Mouse (Mus musculus) neural tube, embryonic 13.5 days (tissue): ENCODE measurements around the gene Fam129b. TPM values are rescaled to one million over a fixed set of nuclear protein-coding genes. Genes with fewer than 3 reads are reported as not detected.

Experiments
- ATAC-seq: fragments of 200-750 bp; cut with Nextera tagmentation; 2 replicates; pipeline ENCODE4 v1.8.0; 2017; ENCODE audit warnings: low read depth, mild to moderate bottlenecking, moderate TSS enrichment, moderate library complexity
- H3K27ac ChIP-seq: fragments of 300-500 bp; sonication (generic); replicated peaks from 2 replicates; pipeline ENCODE4 v1.5.1; 2015; ENCODE audit warnings: moderate library complexity, mild to moderate bottlenecking, inconsistent platforms
- H3K27me3 ChIP-seq: fragments of 300-500 bp; sonication (generic); 2 replicates; pipeline ENCODE4 v1.6.1; 2015; ENCODE audit warnings: mild to moderate bottlenecking, inconsistent platforms
- H3K36me3 ChIP-seq: fragments of 300-500 bp; sonication (generic); 2 replicates; pipeline ENCODE4 v1.6.1; 2015; ENCODE audit warnings: mild to moderate bottlenecking, inconsistent platforms
- H3K4me1 ChIP-seq: fragments of 300-500 bp; sonication (generic); replicated peaks from 2 replicates; pipeline ENCODE4 v1.6.1; 2015; ENCODE audit warnings: inconsistent platforms
- H3K4me2 ChIP-seq: fragments of 300-500 bp; sonication (generic); 2 replicates; pipeline ENCODE4 v1.6.1; 2015; ENCODE audit warnings: inconsistent platforms, mild to moderate bottlenecking, moderate library complexity
- H3K4me3 ChIP-seq: fragments of 300-500 bp; sonication (generic); 2 replicates; pipeline ENCODE4 v1.5.1; 2015; ENCODE audit warnings: mild to moderate bottlenecking, inconsistent platforms
- H3K9ac ChIP-seq: fragments of 300-500 bp; sonication (generic); 2 replicates; pipeline ENCODE4 v1.6.1; 2015; ENCODE audit warnings: moderate library complexity, mild to moderate bottlenecking, inconsistent platforms
- H3K9me3 ChIP-seq: fragments of 300-500 bp; sonication (generic); 2 replicates; pipeline ENCODE4 v1.6.1; 2016; ENCODE audit warnings: inconsistent platforms
- WGBS: fragments of 180-500 bp; shearing (Covaris S2); methylation state at CpG from one replicate; pipeline ENCODE4 v1.1.7; 2015; 5-methylcytosine and 5-hydroxymethylcytosine counted together
- polyA plus RNA-seq: library from polyadenylated mRNA; unstranded; fragments of >200 nt; fragmentation: Nextera tagmentation; extraction: Ambion mirVana; gene quantifications from 2 replicates; pipeline ENCODE4 v1.2.1, GENCODE M21; 2015

Gene Fam129b
- polyA plus RNA-seq, 1 experiment from 2014 or later: 37.3 TPM

- no peaks in the 10 kb centered on the region for H3K4me1 ChIP-seq
- 88% methylated on average over 5 of the region's 5 CpGs for WGBS
- no peak overlapping the region for H3K9ac ChIP-seq
- no peak overlapping the region for H3K4me3 ChIP-seq
- H3K27me3 ChIP-seq: no peaks in the 10 kb centered on the region
- H3K4me2 ChIP-seq: no peak overlapping the region
- no peaks in the 10 kb centered on the region for H3K9me3 ChIP-seq
- peaks cover 91% of the 10 kb centered on the region for H3K36me3 ChIP-seq
- ATAC-seq: no peak
- H3K27ac ChIP-seq: no peak overlapping the region
Measured at GRCm38 (mm10) chr2:32938741-32939140, 62.8 kb downstream of the Fam129b start.

DNA sequence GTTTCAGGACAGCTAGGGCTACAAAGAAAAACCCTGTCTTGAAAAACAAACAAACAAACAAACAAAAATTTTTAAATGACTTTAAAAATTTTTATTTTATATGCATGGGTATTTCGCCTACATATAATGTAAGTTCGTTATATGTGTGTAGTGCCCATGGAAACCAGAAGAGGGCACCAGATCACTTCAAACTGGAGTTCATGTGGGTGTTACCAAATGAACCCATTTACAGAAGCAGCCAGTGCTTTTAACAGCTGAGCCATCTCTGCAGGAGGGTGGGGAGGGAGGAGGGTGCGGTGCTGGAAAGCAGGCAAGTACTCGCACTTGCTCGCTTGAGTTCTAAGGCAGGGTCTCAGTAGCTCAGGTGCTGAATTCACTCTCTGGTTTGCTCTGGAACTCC, 63.5 kb downstream of the Fam129b start:
- WGBS: 61% methylated on average over 5 of the region's 5 CpGs

DNA sequence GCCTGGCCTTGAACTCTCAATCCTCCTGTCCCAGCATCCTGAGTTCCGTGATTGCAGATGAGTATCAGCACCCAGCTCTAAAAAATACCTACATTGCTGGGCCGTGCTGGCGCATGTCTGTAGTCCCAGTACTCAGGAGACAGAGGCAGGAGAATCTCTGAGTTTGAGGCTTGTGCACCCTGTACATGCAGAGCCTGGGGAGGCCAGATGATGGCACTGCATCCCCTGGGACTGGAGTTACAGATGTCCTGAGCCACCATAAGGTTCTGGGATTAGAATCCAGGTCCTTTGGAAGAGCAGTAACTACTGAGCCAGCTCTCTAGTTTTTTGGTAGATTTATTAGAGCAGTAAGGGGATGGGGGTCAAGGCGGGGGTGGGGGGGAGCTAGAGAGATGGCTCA, 64.6 kb downstream of the Fam129b start:
- Histone ChIP-seq H3K9me3 (no peaks in the 10 kb centered on the region), H3K36me3 (peaks cover 91% of the 10 kb centered on the region), H3K4me2 (no peak overlapping the region), H3K9ac (no peak overlapping the region), H3K27me3 (no peaks in the 10 kb centered on the region), H3K4me1 (no peaks in the 10 kb centered on the region), H3K4me3 (no peak overlapping the region), H3K27ac (no peak overlapping the region)
- no peak for ATAC-seq
- WGBS: 93% methylated on average over 4 of the region's 4 CpGs

More for the DNA sequence above, 63.5 kb downstream of the Fam129b start:
- peaks cover 91% of the 10 kb centered on the region for H3K36me3 ChIP-seq
- H3K4me1 ChIP-seq: no peaks in the 10 kb centered on the region
- no peak overlapping the region for H3K9ac ChIP-seq
- no peak for ATAC-seq
- H3K4me3 ChIP-seq: no peak overlapping the region
- no peak overlapping the region for H3K4me2 ChIP-seq
- no peak overlapping the region for H3K27ac ChIP-seq
- H3K9me3 ChIP-seq: no peaks in the 10 kb centered on the region
- no peaks in the 10 kb centered on the region for H3K27me3 ChIP-seq

DNA sequence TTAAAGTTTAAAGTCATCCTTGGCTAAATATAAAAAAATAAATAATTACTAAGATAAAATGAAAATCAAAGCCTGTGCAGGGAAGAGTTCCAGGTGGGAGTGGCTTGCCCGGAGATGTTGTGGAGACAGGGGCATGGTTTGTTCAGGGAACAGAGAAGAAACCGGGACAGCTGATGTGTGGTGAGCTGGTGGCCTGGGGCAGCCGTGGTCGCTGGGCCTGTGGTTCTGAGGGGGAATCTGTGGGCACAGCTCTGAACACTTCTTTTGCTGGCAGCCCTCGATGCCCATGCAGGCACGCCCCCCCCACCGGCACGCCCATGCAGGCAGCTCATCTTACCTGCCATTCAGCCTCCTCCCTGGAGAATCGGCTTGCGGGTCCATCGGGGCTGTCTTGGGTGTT, 71.5 kb downstream of the Fam129b start:
- 89% methylated on average over 11 of the region's 11 CpGs for WGBS
- no peak overlapping the region for H3K4me3 ChIP-seq
- ATAC-seq: no peak
- H3K36me3 ChIP-seq: peaks cover 99% of the 10 kb centered on the region
- H3K27me3 ChIP-seq: no peaks in the 10 kb centered on the region
- H3K4me2 ChIP-seq: no peak overlapping the region
- no peak overlapping the region for H3K9ac ChIP-seq
- no peaks in the 10 kb centered on the region for H3K9me3 ChIP-seq
- H3K27ac ChIP-seq: no peak overlapping the region
- H3K4me1 ChIP-seq: no peaks in the 10 kb centered on the region

DNA sequence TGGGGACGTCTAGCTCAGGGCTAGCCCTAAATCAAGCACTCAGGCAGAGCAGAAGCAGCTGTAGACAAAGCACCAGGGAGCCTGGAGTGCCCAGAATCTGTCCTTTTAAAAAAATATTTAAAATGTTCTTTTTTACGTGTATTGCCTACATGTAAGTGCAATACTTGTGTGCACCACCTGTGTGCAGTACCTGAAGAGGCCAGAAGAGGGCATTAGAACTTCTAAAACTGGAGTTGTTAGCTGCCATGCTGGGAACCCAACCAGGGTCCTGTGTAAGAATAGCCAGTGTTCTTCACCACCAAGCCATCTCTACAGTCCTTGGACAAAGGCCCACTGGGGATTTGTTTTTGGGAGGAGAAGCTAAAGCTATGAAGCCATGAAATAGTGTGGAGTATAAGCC, 78.7 kb downstream of the Fam129b start:
- Histone ChIP-seq H3K9me3 (no peaks in the 10 kb centered on the region), H3K9ac (no peak overlapping the region), H3K4me3 (no peak overlapping the region), H3K4me1 (no peaks in the 10 kb centered on the region), H3K36me3 (peaks cover 80% of the 10 kb centered on the region), H3K27ac (no peak overlapping the region), H3K27me3 (no peaks in the 10 kb centered on the region), H3K4me2 (no peak overlapping the region)
- no peak for ATAC-seq
- 89% methylated on average over 2 of the region's 2 CpGs for WGBS

- WGBS: 58% methylated on average over 8 of the region's 8 CpGs
- Histone ChIP-seq H3K27me3 (no peaks in the 10 kb centered on the region), H3K4me3 (no peak overlapping the region), H3K4me2 (no peak overlapping the region), H3K9ac (no peak overlapping the region), H3K4me1 (peaks cover 16% of the 10 kb centered on the region), H3K27ac (no peak overlapping the region), H3K9me3 (no peaks in the 10 kb centered on the region), H3K36me3 (peaks cover 53% of the 10 kb centered on the region)
- ATAC-seq: no peak
Measured at GRCm38 (mm10) chr2:32957344-32957743, 81.4 kb downstream of the Fam129b start.

DNA sequence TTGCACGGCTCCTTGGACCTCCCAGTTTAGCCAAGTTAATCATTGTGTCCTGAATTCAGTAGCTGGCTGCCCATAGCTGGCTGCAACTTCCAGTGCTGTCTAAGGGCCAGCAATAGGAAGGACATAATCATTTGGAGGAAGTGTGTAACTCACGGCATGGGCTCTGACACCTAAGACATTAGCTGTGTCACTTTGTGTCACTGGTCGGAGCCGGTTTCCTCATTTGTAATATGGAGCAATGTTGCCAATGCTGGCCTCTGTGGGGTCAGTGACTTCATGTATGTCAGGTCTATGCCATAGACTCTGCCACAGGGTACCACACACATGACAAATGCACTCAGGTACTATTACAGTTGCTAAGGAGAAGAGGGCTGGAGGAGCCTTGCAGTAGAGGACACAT, 84.4 kb downstream of the Fam129b start:
- peaks cover 52% of the 10 kb centered on the region for H3K36me3 ChIP-seq
- H3K27me3 ChIP-seq: no peaks in the 10 kb centered on the region
- peak overlapping the region; percentile 98 for H3K4me2 ChIP-seq
- ATAC-seq: no peak
- H3K27ac ChIP-seq: no peak overlapping the region
- H3K4me1 ChIP-seq: peaks cover 38% of the 10 kb centered on the region
- peak overlapping the region; percentile 95 for H3K9ac ChIP-seq
- H3K4me3 ChIP-seq: peak overlapping the region; percentile 81
- WGBS: 91% methylated on average over 4 of the region's 4 CpGs
- H3K9me3 ChIP-seq: no peaks in the 10 kb centered on the region

DNA sequence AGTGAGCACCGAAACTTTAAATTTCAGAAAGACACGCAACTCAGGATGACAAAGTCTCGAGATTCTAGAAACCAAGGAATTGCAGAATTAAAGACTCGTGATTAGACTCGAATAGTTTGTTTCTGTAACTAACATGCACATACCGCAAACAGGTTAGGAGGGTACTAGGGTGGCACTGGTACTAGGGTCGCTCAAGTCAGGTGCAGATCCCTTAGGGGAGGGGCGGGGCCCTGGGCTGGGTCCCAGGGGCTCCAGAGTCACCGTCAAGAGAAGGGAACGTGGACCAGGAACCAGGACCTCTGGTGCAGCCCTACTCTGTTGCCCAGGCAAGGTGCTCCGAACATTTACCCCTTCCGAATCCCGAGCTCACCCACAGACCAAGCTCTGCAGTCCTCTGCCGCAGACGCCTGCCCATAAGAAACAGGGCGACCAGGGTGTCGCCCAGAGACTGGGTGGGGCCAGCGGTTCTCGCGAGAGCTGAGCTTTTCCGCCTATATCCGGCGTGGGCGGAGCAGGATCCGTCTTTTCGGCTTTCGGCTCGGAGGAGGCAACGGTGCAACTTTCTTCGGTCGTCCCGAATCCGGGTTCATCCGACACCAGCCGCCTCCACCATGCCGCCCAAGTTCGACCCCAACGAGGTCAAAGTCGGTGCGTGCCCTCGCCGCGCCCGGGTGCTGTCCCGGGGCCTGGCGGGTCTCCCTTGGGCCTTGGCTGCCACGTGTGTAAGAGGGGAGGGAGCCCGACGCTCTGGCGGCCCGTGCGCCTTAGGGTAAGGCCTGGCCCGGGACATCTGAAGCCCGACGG, 85.5 kb downstream of the Fam129b start, which contains the start of the genes Rpl12 and Lrsam1:
Rpl12 (plus strand) TSS at position 368 of the 804 bp plus-strand sequence.
Lrsam1 (minus strand) TSS at position 423 of the 804 bp plus-strand sequence.
- 4% methylated on average over 54 of the region's 55 CpGs for whole genome bisulfite sequencing
- H3K4me2 ChIP-seq: peak within 1 kb of the TSS; percentile 98

DNA sequence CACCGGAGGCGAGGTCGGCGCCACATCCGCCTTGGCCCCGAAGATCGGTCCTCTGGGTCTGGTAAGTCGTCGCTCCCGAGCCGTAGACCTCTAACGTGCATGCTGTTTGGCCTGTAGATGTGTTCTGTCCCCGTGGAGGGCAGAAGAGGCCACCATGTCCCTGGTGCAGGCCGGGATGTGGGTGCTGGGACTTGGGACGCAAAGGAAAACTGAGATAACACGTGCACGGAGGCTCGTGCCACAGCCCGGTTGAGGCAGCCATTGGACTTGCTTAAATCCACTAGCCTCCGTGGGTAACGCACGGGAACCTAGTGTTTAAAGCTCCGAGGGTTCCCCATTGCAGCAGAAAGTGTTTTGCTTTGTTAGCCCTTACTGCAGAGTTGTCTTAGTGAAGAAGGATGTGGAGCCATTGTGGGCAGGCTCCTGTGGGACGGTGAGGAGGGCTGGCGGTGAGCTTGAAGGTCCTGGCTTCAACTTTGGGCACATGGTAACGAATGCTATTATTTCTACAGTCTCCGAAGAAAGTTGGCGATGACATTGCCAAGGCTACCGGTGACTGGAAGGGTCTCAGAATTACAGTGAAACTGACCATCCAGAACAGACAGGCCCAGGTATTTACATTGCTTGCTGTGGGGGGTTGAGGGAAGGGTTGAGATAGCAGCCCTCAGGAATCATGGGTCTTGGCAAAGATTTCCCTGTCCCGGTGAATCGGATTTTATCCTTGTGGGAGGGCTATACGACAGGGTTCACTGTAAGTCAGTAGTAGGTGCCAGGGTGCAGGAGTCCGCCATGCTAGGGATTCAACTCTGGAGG, 86.4 kb downstream of the Fam129b start:
- Histone ChIP-seq H3K9ac (peak overlapping the region; percentile 95), H3K36me3 (peaks cover 32% of the 10 kb centered on the region), H3K27ac (peak overlapping the region; percentile 81), H3K4me3 (peak overlapping the region; percentile 81), H3K4me2 (peak overlapping the region; percentile 98), H3K9me3 (no peaks in the 10 kb centered on the region), H3K4me1 (peaks cover 51% of the 10 kb centered on the region), H3K27me3 (no peaks in the 10 kb centered on the region)
- under 1% methylated on average over 33 of the region's 33 CpGs for WGBS
- ATAC-seq: 0 out of 2 replicates have a peak, but pooled peaks have one; percentile 4

More for the DNA sequence above, 85.5 kb downstream of the Fam129b start, which contains the start of the genes Rpl12 and Lrsam1:
- peak within 1 kb of the TSS; percentile 95 for H3K9ac ChIP-seq
- H3K36me3 ChIP-seq: peaks cover 41% of the 10 kb centered on the region
- H3K27ac ChIP-seq: peak within 1 kb of the TSS; percentile 81
- H3K4me3 ChIP-seq: peak within 1 kb of the TSS; percentile 81
- ATAC-seq: peak; percentile 96
- H3K9me3 ChIP-seq: no peaks in the 10 kb centered on the region
- no peaks in the 10 kb centered on the region for H3K27me3 ChIP-seq
- peaks cover 48% of the 10 kb centered on the region for H3K4me1 ChIP-seq

DNA sequence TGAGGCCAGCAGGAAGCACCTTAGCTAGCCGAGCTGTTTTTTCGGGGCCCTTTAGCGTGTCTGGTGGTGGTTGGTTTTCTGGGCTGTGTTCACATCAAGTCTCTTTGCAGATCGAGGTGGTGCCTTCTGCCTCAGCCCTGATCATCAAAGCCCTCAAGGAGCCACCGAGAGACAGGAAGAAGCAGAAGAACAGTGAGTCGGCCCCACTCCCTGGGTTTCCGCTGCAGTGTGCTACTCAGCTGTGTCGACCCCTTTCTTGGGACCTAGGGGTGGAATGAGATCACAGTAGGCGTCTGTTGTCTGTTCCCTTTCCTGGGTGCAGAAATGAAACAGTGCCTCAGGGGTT, 86.9 kb downstream of the Fam129b start:
- H3K9me3 ChIP-seq: no peaks in the 10 kb centered on the region
- ATAC-seq: no peak
- WGBS: 11% methylated on average over 9 of the region's 9 CpGs
- H3K4me1 ChIP-seq: peaks cover 57% of the 10 kb centered on the region
- no peaks in the 10 kb centered on the region for H3K27me3 ChIP-seq
- H3K4me3 ChIP-seq: peak overlapping the region; percentile 81
- no peak overlapping the region for H3K27ac ChIP-seq
- peaks cover 27% of the 10 kb centered on the region for H3K36me3 ChIP-seq
- peak overlapping the region; percentile 95 for H3K9ac ChIP-seq
- peak overlapping the region; percentile 98 for H3K4me2 ChIP-seq

DNA sequence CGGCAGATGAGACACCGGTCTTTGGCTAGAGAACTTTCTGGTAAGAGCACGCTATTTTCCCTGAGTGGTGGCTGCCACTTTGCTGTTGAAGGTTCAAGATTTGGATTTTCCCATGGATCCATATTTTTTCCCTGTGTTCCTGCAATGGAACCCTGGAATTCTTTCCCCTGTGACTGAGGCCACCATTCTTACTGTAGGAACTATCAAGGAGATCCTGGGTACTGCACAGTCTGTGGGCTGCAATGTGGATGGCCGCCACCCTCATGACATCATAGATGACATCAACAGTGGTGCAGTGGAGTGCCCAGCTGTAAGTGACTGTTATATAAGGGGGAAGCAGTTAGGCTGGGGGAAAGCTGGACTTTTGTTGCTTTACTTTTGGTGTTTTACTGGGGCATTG, 87.6 kb downstream of the Fam129b start:
- Histone ChIP-seq H3K27me3 (no peaks in the 10 kb centered on the region), H3K4me3 (peak overlapping the region; percentile 81; the same call in 1 of the 2 replicates), H3K4me2 (peak overlapping the region; percentile 98), H3K36me3 (peaks cover 26% of the 10 kb centered on the region), H3K9me3 (no peaks in the 10 kb centered on the region), H3K9ac (peak overlapping the region; percentile 95), H3K4me1 (peaks cover 63% of the 10 kb centered on the region), H3K27ac (no peak overlapping the region)
- no peak for ATAC-seq
- WGBS: 79% methylated on average over 4 of the region's 4 CpGs

DNA sequence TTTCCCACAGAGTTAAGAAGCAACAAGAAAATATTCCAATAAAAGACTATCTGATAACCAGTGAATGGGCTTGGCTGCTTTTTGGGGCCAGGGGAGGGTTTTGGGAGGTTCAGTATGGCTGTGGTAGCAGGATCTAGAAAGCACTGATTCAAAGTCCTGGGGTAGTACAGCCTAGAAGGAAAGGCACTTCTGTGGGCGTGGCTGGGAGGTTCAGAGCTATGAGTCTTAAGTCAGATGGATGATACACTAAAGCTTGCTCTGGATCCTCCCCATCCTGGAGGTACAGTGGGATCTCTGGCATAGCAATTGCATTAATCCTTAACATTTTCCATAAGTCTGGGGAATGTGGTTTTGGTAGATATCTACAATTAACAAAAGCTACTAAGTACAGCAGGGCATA, 88.1 kb downstream of the Fam129b start:
- Histone ChIP-seq H3K4me1 (peaks cover 63% of the 10 kb centered on the region), H3K4me3 (no peak overlapping the region), H3K4me2 (no peak overlapping the region), H3K27me3 (no peaks in the 10 kb centered on the region), H3K36me3 (peaks cover 26% of the 10 kb centered on the region), H3K9me3 (no peaks in the 10 kb centered on the region), H3K27ac (no peak overlapping the region), H3K9ac (peak overlapping the region; percentile 95; the same call in 1 of the 2 replicates)
- 70% methylated on average over 1 of the region's 1 CpGs for WGBS
- no peak for ATAC-seq
